Mouse (Mus musculus): ENCODE data around the gene Tmcc1.

DNA sequence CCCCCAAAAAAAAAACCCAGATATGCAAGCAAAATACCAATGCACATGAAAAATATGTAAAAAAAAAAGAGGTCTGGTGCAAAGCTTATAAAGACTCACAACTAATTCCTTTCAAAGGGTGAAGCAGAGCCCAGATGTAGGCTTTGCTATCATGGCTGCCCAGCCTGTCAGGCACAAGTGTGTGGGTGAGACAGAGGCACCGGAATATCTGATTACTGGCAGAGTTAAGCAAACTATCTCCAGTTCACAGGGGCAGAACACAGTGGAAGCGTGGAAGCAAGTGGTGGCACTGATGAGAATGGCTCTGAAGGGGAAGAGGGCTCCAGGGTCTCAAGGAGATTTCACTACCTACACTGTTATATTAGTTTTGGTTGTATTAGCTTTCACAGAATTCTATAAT lies 155.1 kb downstream of the Tmcc1 start:
- TF ChIP-seq CTCF (IDR thresholded peaks at IDR 0.05) (no peak), EP300 (IDR thresholded peaks at IDR 0.05) (no peak)

All from lung, postnatal 0 days (tissue).